Mouse (Mus musculus): ENCODE data around the gene Gal3st2. TPM values are rescaled to one million over a fixed set of nuclear protein-coding genes. Genes with fewer than 3 reads are reported as not detected.
"Not testable (repeated sequence)": the region's sequence is repeated elsewhere in the genome, so short reads cannot be mapped to it uniquely, and the experiment has no call there.

Gal3st2 gene
- polyA plus RNA-seq, 1 experiment from 2014 or later = 0.24 TPM

GRCm38 (mm10) chr1:93855790-93856189, 5.3 kb upstream of the Gal3st2 start:
- not testable (repeated sequence) for H3K27ac ChIP-seq (replicated peaks; ENCODE audit: low read depth, low read length); H3K4me1 ChIP-seq (ENCODE audit: control insufficient read depth, insufficient read depth, low read length); H3K36me3 ChIP-seq (ENCODE audit: control insufficient read depth, insufficient read depth, low read length); H3K27me3 ChIP-seq (ENCODE audit: control insufficient read depth, insufficient read depth, low read length); H3K4me2 ChIP-seq (ENCODE audit: low read length); H3K9ac ChIP-seq (replicated peaks; ENCODE audit: low read length); H3K9me3 ChIP-seq (ENCODE audit: control insufficient read depth, low read length); DNase-seq; ATAC-seq (ENCODE audit: low FRiP score, low TSS enrichment); H3K4me3 ChIP-seq (replicated peaks; ENCODE audit: low read depth, low read length)
- 74% methylated on average over 4 of the region's 4 CpGs for WGBS

GRCm38 (mm10) chr1:93857370-93857769, 3.7 kb upstream of the Gal3st2 start:
- H3K27me3 ChIP-seq (ENCODE audit: control insufficient read depth, insufficient read depth, low read length) = no peaks in the 10 kb centered on the region
- WGBS = 63% methylated on average over 6 of the region's 6 CpGs
- H3K4me1 ChIP-seq (ENCODE audit: control insufficient read depth, insufficient read depth, low read length) = no peaks in the 10 kb centered on the region
- no peaks in the 10 kb centered on the region for H3K9me3 ChIP-seq (ENCODE audit: control insufficient read depth, low read length)
- no peak overlapping the region for H3K27ac ChIP-seq (replicated peaks; ENCODE audit: low read depth, low read length)
- H3K9ac ChIP-seq (replicated peaks; ENCODE audit: low read length) = no peak overlapping the region
- ATAC-seq (ENCODE audit: low FRiP score, low TSS enrichment) (no peak), DNase-seq (peak; percentile 13)
- no peaks in the 10 kb centered on the region for H3K36me3 ChIP-seq (ENCODE audit: control insufficient read depth, insufficient read depth, low read length)
- no peak overlapping the region for H3K4me3 ChIP-seq (replicated peaks; ENCODE audit: low read depth, low read length)
- H3K4me2 ChIP-seq (ENCODE audit: low read length) = no peak overlapping the region

- WGBS = 94% methylated on average over 3 of the region's 3 CpGs
- H3K9me3 ChIP-seq (ENCODE audit: control insufficient read depth, low read length) = no peaks in the 10 kb centered on the region
- ATAC-seq (ENCODE audit: low FRiP score, low TSS enrichment) = no peak
- no peak for DNase-seq
- H3K9ac ChIP-seq (replicated peaks; ENCODE audit: low read length) = no peak overlapping the region
- no peak overlapping the region for H3K4me2 ChIP-seq (ENCODE audit: low read length)
- H3K36me3 ChIP-seq (ENCODE audit: control insufficient read depth, insufficient read depth, low read length) = no peaks in the 10 kb centered on the region
- no peaks in the 10 kb centered on the region for H3K4me1 ChIP-seq (ENCODE audit: control insufficient read depth, insufficient read depth, low read length)
- no peak overlapping the region for H3K27ac ChIP-seq (replicated peaks; ENCODE audit: low read depth, low read length)
- no peak overlapping the region for H3K4me3 ChIP-seq (replicated peaks; ENCODE audit: low read depth, low read length)
- no peaks in the 10 kb centered on the region for H3K27me3 ChIP-seq (ENCODE audit: control insufficient read depth, insufficient read depth, low read length)
Measured at GRCm38 (mm10) chr1:93857991-93858390, 3.1 kb upstream of the Gal3st2 start.

GRCm38 (mm10) chr1:93859619-93860018, 1.5 kb upstream of the Gal3st2 start:
- no peaks in the 10 kb centered on the region for H3K36me3 ChIP-seq (ENCODE audit: control insufficient read depth, insufficient read depth, low read length)
- no peaks in the 10 kb centered on the region for H3K27me3 ChIP-seq (ENCODE audit: control insufficient read depth, insufficient read depth, low read length)
- H3K4me1 ChIP-seq (ENCODE audit: control insufficient read depth, insufficient read depth, low read length) = no peaks in the 10 kb centered on the region
- ATAC-seq (ENCODE audit: low FRiP score, low TSS enrichment) (no peak), DNase-seq (no peak)
- H3K9me3 ChIP-seq (ENCODE audit: control insufficient read depth, low read length) = no peaks in the 10 kb centered on the region
- no peak overlapping the region for H3K4me3 ChIP-seq (replicated peaks; ENCODE audit: low read depth, low read length)
- H3K9ac ChIP-seq (replicated peaks; ENCODE audit: low read length) = no peak overlapping the region
- no peak overlapping the region for H3K4me2 ChIP-seq (ENCODE audit: low read length)
- H3K27ac ChIP-seq (replicated peaks; ENCODE audit: low read depth, low read length) = no peak overlapping the region

- 43% methylated on average over 1 of the region's 1 CpGs for WGBS
- not testable (repeated sequence) for H3K9ac ChIP-seq (replicated peaks; ENCODE audit: low read length); H3K9me3 ChIP-seq (ENCODE audit: control insufficient read depth, low read length)
Measured at GRCm38 (mm10) chr1:93871594-93872105, 10.5 kb downstream of the Gal3st2 start.

GRCm38 (mm10) chr1:93874405-93874804, 13.3 kb downstream of the Gal3st2 start:
- not testable (repeated sequence) for H3K36me3 ChIP-seq (ENCODE audit: control insufficient read depth, insufficient read depth, low read length); H3K4me2 ChIP-seq (ENCODE audit: low read length); DNase-seq; H3K27me3 ChIP-seq (ENCODE audit: control insufficient read depth, insufficient read depth, low read length); H3K27ac ChIP-seq (replicated peaks; ENCODE audit: low read depth, low read length); ATAC-seq (ENCODE audit: low FRiP score, low TSS enrichment); H3K4me3 ChIP-seq (replicated peaks; ENCODE audit: low read depth, low read length); H3K9ac ChIP-seq (replicated peaks; ENCODE audit: low read length); H3K9me3 ChIP-seq (ENCODE audit: control insufficient read depth, low read length); H3K4me1 ChIP-seq (ENCODE audit: control insufficient read depth, insufficient read depth, low read length)
- WGBS = 97% methylated on average over 12 of the region's 22 CpGs

More at GRCm38 (mm10) chr1:93871594-93872105, 10.5 kb downstream of the Gal3st2 start:
- ATAC-seq (ENCODE audit: low FRiP score, low TSS enrichment); H3K4me1 ChIP-seq (ENCODE audit: control insufficient read depth, insufficient read depth, low read length); H3K27me3 ChIP-seq (ENCODE audit: control insufficient read depth, insufficient read depth, low read length); H3K27ac ChIP-seq (replicated peaks; ENCODE audit: low read depth, low read length); DNase-seq; H3K4me2 ChIP-seq (ENCODE audit: low read length); H3K4me3 ChIP-seq (replicated peaks; ENCODE audit: low read depth, low read length); H3K36me3 ChIP-seq (ENCODE audit: control insufficient read depth, insufficient read depth, low read length): not testable (repeated sequence)

- not testable (repeated sequence) for H3K4me3 ChIP-seq (replicated peaks; ENCODE audit: low read depth, low read length)
Measured at GRCm38 (mm10) chr1:93881778-93882177, 20.7 kb downstream of the Gal3st2 start.

GRCm38 (mm10) chr1:93890936-93891335, 29.8 kb downstream of the Gal3st2 start:
- H3K4me3 ChIP-seq (replicated peaks; ENCODE audit: low read depth, low read length); DNase-seq; H3K4me1 ChIP-seq (ENCODE audit: control insufficient read depth, insufficient read depth, low read length); H3K27me3 ChIP-seq (ENCODE audit: control insufficient read depth, insufficient read depth, low read length); H3K27ac ChIP-seq (replicated peaks; ENCODE audit: low read depth, low read length); H3K9ac ChIP-seq (replicated peaks; ENCODE audit: low read length); H3K4me2 ChIP-seq (ENCODE audit: low read length); H3K9me3 ChIP-seq (ENCODE audit: control insufficient read depth, low read length); H3K36me3 ChIP-seq (ENCODE audit: control insufficient read depth, insufficient read depth, low read length); ATAC-seq (ENCODE audit: low FRiP score, low TSS enrichment): not testable (repeated sequence)
- WGBS = 90% methylated on average over 1 of the region's 1 CpGs

More at GRCm38 (mm10) chr1:93881778-93882177, 20.7 kb downstream of the Gal3st2 start:
- not testable (repeated sequence) for ATAC-seq (ENCODE audit: low FRiP score, low TSS enrichment); H3K27me3 ChIP-seq (ENCODE audit: control insufficient read depth, insufficient read depth, low read length); H3K9me3 ChIP-seq (ENCODE audit: control insufficient read depth, low read length); H3K4me2 ChIP-seq (ENCODE audit: low read length); H3K36me3 ChIP-seq (ENCODE audit: control insufficient read depth, insufficient read depth, low read length); DNase-seq; H3K9ac ChIP-seq (replicated peaks; ENCODE audit: low read length); H3K27ac ChIP-seq (replicated peaks; ENCODE audit: low read depth, low read length); H3K4me1 ChIP-seq (ENCODE audit: control insufficient read depth, insufficient read depth, low read length)
- WGBS = no CpG with 5 or more reads among the region's 11 CpGs

GRCm38 (mm10) chr1:93897395-93897794, 36.3 kb downstream of the Gal3st2 start:
- not testable (repeated sequence) for H3K9ac ChIP-seq (replicated peaks; ENCODE audit: low read length); H3K4me3 ChIP-seq (replicated peaks; ENCODE audit: low read depth, low read length); H3K4me2 ChIP-seq (ENCODE audit: low read length); H3K27ac ChIP-seq (replicated peaks; ENCODE audit: low read depth, low read length); H3K4me1 ChIP-seq (ENCODE audit: control insufficient read depth, insufficient read depth, low read length); ATAC-seq (ENCODE audit: low FRiP score, low TSS enrichment); H3K27me3 ChIP-seq (ENCODE audit: control insufficient read depth, insufficient read depth, low read length); H3K36me3 ChIP-seq (ENCODE audit: control insufficient read depth, insufficient read depth, low read length); H3K9me3 ChIP-seq (ENCODE audit: control insufficient read depth, low read length); DNase-seq
- WGBS = no CpG with 5 or more reads among the region's 1 CpGs
